Mouse (Mus musculus) cerebellum, adult 2 months (tissue): Measurements from ENCODE around the gene Slc41a3.
A peak's percentile ranks its signal among the peaks of the same experiment; 100 is the strongest.

Experiments used
- CTCF ChIP-seq: fragments of 200-500 bp; IDR thresholded peaks from 2 replicates; pipeline ENCODE4 v1.5.1; 2011; ENCODE audit warnings: low read depth, mild to moderate bottlenecking, control low read depth, low read length, moderate library complexity, borderline replicate concordance; ENCODE audit not compliant: insufficient read depth
- POLR2A ChIP-seq: fragments of 200-500 bp; IDR thresholded peaks from 2 replicates; pipeline ENCODE4 v1.6.1; 2011; ENCODE audit warnings: low read length, control low read depth, borderline replicate concordance; ENCODE audit not compliant: insufficient read depth

GRCm38 (mm10) chr6:90606538-90606937, 2.0 kb downstream of the Slc41a3 start:
- TF ChIP-seq CTCF (peak; percentile 84), POLR2A (no peak)
